Mouse (Mus musculus) stomach, embryonic 14.5 days (tissue): ENCODE results near the gene Lin28b. TPM values are rescaled to one million over a fixed set of nuclear protein-coding genes. Genes with fewer than 3 reads are reported as not detected.

Experiments used
- polyA plus RNA-seq: library from polyadenylated mRNA; unstranded; fragments of >200 nt; fragmentation: Nextera tagmentation; extraction: Ambion mirVana; gene quantifications from 2 replicates; pipeline ENCODE4 v1.2.1, GENCODE M21; 2014

Gene Lin28b
- polyA plus RNA-seq, 1 experiment from 2014 or later: 1.6 TPM

Other genes starting within 250 kb of the Lin28b start
- gene Bves, start 150.6 kb downstream of the Lin28b start, polyA plus RNA-seq: 6.0 and 7.4 TPM in 2 replicates
- gene Hace1, start 91.4 kb upstream of the Lin28b start, polyA plus RNA-seq: 18.6 and 24.0 TPM in 2 replicates